Mouse (Mus musculus): ENCODE measurements around the gene Bfsp1. TPM values are rescaled to one million over a fixed set of nuclear protein-coding genes. Genes with fewer than 3 reads are reported as not detected.

Bfsp1 gene
- polyA plus RNA-seq, 1 experiment = not detected

DNA sequence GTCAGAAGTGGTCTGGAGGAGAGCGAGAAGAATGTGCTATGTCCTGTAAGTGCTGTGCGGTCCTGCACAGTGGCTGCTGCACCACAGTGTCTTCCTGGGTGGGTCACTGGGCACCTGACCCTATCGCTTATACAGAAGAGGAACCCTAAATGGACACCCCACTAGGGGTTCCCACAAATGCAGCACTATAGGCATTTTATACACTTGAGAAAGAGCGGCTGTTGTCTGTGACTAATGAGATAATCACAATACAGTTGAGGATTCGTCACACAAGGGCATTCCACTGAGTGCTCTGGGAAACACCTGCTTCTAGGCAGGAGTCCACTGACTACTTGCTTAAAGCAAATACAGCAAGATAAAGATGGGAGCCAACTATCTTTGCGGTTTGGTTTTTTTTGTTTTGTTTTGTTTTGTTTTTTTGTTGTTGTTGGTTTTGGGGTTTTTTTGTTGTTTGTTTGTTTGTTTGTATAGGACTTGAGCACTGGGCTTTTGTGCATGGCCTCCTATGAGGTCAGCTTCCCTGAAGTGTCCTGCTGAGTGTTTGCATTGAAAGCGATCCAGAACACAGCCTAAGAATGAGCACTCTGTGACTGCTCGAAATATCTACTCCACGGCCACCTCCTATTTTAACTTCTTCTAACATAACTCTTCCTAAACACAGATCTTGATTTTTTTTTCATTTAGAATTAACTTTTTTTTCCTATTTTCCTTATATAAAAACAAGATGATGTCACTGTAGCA lies 55.9 kb downstream of the Bfsp1 start:
- Histone ChIP-seq H3K4me3 (ENCODE audit: insufficient read depth, low read length) (no peak overlapping the region), H3K27ac (ENCODE audit: insufficient read depth, low read depth, low read length) (no peak overlapping the region), H3K4me1 (ENCODE audit: control insufficient read depth, insufficient read depth, low read length) (no peaks in the 10 kb centered on the region)
- no peak for TF ChIP-seq CTCF (IDR thresholded peaks at IDR 0.05; ENCODE audit: low read depth, low read length)
- no peak for TF ChIP-seq POLR2A (IDR thresholded peaks at IDR 0.05; ENCODE audit: borderline replicate concordance, low read depth, low read length)

DNA sequence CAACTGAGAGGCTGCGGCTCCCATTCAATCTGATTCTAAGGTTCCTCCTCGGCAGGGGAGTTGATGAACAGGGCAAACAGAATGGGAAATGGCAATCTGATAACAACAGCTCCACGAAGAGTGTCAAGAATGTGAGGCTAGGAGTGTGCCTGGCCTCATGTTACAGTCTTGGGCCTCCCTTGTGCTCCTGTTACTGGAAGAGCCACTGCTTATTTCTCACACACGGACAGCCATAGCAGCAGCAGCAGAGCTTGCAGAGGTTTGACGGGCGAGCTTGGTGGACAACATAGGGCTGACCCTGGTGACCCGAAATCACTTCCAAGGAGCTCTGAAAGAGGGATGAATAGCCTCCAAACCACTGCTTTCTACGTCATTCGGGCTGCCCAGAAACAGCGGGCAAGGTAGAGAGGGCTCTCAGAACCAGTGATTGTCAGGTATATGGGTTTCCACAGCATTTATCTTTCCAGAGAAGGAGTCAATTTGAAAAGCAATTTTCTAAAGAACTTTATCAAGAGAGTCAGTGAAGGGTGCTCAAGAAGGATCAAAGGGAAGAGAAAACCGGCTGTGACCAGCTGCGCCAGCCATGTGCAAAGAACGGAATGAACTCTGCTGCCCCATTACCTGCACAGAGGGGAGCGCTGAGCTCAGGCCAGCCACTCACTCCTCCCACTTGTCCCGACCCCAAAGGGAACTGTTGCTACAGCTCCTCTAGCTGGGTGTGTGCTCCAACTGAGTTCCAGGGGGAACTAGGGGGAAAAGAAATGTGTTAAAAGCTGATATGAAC lies 56.6 kb downstream of the Bfsp1 start:
- no peaks in the 10 kb centered on the region for H3K4me1 ChIP-seq (ENCODE audit: control insufficient read depth, insufficient read depth, low read length)
- TF ChIP-seq CTCF (IDR thresholded peaks at IDR 0.05; ENCODE audit: low read depth, low read length) (no peak), POLR2A (IDR thresholded peaks at IDR 0.05; ENCODE audit: borderline replicate concordance, low read depth, low read length) (no peak)
- H3K4me3 ChIP-seq (ENCODE audit: insufficient read depth, low read length) = no peak overlapping the region
- no peak overlapping the region for H3K27ac ChIP-seq (ENCODE audit: insufficient read depth, low read depth, low read length)

DNA sequence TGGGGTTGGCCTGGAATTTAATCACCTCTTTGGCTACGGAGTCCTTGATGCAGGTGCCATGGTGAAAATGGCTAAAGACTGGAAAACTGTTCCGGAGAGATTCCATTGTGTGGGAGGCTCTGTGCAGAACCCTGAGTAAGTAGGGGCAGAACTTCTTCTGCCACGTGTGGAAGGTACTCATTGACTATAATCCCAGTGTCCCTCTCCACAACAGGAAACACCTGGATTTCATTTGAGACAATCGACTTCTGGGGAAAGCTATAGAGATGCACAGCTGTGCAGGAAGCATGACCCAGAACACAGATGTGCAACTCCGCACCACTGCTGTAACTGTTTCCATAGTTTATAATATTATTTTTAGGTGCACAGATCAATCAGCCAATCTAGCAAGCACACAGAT lies 61.9 kb downstream of the Bfsp1 start:
- no peaks in the 10 kb centered on the region for H3K4me1 ChIP-seq (ENCODE audit: control insufficient read depth, insufficient read depth, low read length)
- TF ChIP-seq POLR2A (IDR thresholded peaks at IDR 0.05; ENCODE audit: borderline replicate concordance, low read depth, low read length) = no peak
- no peak for TF ChIP-seq CTCF (IDR thresholded peaks at IDR 0.05; ENCODE audit: low read depth, low read length)
- H3K27ac ChIP-seq (ENCODE audit: insufficient read depth, low read depth, low read length) = no peak overlapping the region
- no peak overlapping the region for H3K4me3 ChIP-seq (ENCODE audit: insufficient read depth, low read length)

DNA sequence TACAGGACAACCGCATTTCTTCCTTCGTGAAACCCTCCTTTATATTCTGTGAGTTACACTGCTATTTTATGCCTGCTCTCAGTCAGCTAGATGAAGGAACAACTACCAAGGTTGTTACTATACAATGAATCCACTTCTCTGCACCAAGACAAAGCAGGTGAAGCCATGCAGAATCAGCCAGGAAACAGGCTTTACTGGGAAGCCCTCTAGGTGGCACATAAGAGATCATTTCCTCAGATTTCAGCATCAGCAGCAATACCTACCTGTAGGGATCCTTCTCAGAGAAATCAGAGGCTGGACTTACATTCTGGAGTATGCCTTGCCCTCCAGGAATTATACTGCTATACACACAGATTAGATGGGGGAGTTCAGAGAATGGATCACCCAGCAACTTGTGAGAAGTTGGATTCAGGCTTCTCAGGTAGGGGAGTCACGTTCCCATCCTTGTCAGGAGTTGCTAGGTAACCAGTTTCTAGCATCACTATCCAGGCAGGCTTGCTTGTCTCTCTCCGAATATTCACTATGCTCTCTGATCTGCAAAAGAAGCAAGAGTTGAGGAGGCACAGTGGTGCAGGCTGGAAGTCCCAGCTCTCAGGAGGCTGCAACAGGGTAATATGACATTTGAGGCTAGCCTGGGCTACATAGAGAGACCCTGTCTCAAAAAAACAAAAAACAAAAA lies 66.5 kb downstream of the Bfsp1 start:
- H3K27ac ChIP-seq (ENCODE audit: insufficient read depth, low read depth, low read length) = no peak overlapping the region
- H3K4me3 ChIP-seq (ENCODE audit: insufficient read depth, low read length) = no peak overlapping the region
- no peak for TF ChIP-seq POLR2A (IDR thresholded peaks at IDR 0.05; ENCODE audit: borderline replicate concordance, low read depth, low read length)
- no peak for TF ChIP-seq CTCF (IDR thresholded peaks at IDR 0.05; ENCODE audit: low read depth, low read length)
- H3K4me1 ChIP-seq (ENCODE audit: control insufficient read depth, insufficient read depth, low read length) = no peaks in the 10 kb centered on the region

DNA sequence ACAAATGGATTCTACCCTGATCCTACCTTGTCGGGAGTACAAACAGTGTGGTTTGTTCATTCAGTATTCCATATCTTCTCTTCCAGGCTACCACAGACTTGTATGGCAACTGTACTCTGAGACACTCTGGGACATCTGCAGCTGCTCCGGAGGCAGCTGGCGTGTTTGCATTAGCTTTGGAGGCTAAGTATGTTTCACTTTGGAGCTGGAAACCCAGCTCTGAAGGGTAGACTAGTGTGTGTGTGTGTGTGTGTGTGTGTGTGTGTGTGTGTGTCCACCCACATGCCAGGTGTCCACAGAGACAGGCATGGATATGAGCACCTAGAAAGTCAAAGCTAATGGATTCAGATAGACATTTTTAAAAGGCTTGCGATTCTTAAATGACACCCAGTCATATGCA lies 67.1 kb downstream of the Bfsp1 start:
- H3K4me3 ChIP-seq (ENCODE audit: insufficient read depth, low read length) = no peak overlapping the region
- TF ChIP-seq POLR2A (IDR thresholded peaks at IDR 0.05; ENCODE audit: borderline replicate concordance, low read depth, low read length) (no peak), CTCF (IDR thresholded peaks at IDR 0.05; ENCODE audit: low read depth, low read length) (no peak)
- no peak overlapping the region for H3K27ac ChIP-seq (ENCODE audit: insufficient read depth, low read depth, low read length)
- H3K4me1 ChIP-seq (ENCODE audit: control insufficient read depth, insufficient read depth, low read length) = no peaks in the 10 kb centered on the region

DNA sequence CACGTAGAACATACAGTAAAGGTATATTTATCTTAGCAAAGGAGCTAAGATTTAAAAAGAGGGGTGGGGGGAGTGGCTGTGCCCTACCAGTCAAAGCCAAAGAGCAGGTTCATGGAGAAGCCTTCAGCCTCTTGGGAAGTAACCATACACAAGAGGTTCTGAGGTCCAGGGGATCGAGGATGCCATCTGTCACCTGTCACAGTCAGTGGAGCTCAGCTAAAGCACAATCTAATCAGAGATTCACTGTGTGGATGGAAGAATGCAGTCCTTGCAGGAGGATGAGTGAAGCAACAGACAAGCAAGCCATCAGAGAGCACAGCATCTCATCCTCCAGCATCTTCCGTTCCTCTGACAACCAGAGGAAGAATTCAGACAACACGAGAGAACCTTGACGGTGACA lies 73.1 kb downstream of the Bfsp1 start:
- no peaks in the 10 kb centered on the region for H3K4me1 ChIP-seq (ENCODE audit: control insufficient read depth, insufficient read depth, low read length)
- TF ChIP-seq POLR2A (IDR thresholded peaks at IDR 0.05; ENCODE audit: borderline replicate concordance, low read depth, low read length) = no peak
- no peak for TF ChIP-seq CTCF (IDR thresholded peaks at IDR 0.05; ENCODE audit: low read depth, low read length)
- no peak overlapping the region for H3K27ac ChIP-seq (ENCODE audit: insufficient read depth, low read depth, low read length)
- no peak overlapping the region for H3K4me3 ChIP-seq (ENCODE audit: insufficient read depth, low read length)

DNA sequence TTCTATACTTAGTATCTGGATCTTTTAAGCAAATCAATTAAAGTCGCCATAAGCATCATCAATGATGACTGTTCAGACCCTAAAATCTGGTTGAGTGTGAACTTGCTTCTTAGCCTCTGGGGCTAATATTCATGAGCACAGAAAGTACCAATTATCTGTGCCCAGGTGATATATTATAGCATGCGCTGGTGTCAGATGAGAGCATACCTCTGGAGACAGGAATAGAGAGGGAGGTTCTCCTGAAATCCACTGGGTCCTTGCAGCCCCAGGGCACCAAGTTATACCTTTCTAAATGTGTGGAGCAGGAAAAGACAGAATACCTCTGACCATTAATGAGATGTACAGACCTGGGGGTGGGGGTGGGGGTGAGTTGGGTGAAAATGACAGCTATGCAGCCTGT lies 82.7 kb downstream of the Bfsp1 start:
- Histone ChIP-seq H3K4me1 (ENCODE audit: control insufficient read depth, insufficient read depth, low read length) (no peaks in the 10 kb centered on the region), H3K4me3 (ENCODE audit: insufficient read depth, low read length) (no peak overlapping the region), H3K27ac (ENCODE audit: insufficient read depth, low read depth, low read length) (no peak overlapping the region)
- no peak for TF ChIP-seq CTCF (IDR thresholded peaks at IDR 0.05; ENCODE audit: low read depth, low read length)
- no peak for TF ChIP-seq POLR2A (IDR thresholded peaks at IDR 0.05; ENCODE audit: borderline replicate concordance, low read depth, low read length)

Other genes starting within 250 kb of the Bfsp1 start
- 177 and 179 TPM in 2 replicates for gene Dstn, start 52.1 kb upstream of the Bfsp1 start, polyA plus RNA-seq (2012; ENCODE audit: insufficient read depth, insufficient read length, missing spikeins)
- gene Rrbp1, start 148.1 kb upstream of the Bfsp1 start, polyA plus RNA-seq (2012; ENCODE audit: insufficient read depth, insufficient read length, missing spikeins) = 282 and 287 TPM in 2 replicates
- gene Banf2, start 169.9 kb upstream of the Bfsp1 start, polyA plus RNA-seq (2012; ENCODE audit: insufficient read depth, insufficient read length, missing spikeins) = not detected in 2 replicates